Mouse (Mus musculus): ENCODE results near the gene Cpt2.

GRCm38 (mm10) chr4:107864866-107865265 is 58.5 kb downstream of the Cpt2 start:
- TF ChIP-seq CTCF (IDR thresholded peaks at IDR 0.05; ENCODE audit: extremely low read depth, insufficient read depth, low read length) = no peak
- TF ChIP-seq POLR2A (IDR thresholded peaks at IDR 0.05; ENCODE audit: extremely low read depth, insufficient read depth, low read length) = no peak

Data from cortical plate, adult 2 months (tissue).